In the genomic region with DNA sequence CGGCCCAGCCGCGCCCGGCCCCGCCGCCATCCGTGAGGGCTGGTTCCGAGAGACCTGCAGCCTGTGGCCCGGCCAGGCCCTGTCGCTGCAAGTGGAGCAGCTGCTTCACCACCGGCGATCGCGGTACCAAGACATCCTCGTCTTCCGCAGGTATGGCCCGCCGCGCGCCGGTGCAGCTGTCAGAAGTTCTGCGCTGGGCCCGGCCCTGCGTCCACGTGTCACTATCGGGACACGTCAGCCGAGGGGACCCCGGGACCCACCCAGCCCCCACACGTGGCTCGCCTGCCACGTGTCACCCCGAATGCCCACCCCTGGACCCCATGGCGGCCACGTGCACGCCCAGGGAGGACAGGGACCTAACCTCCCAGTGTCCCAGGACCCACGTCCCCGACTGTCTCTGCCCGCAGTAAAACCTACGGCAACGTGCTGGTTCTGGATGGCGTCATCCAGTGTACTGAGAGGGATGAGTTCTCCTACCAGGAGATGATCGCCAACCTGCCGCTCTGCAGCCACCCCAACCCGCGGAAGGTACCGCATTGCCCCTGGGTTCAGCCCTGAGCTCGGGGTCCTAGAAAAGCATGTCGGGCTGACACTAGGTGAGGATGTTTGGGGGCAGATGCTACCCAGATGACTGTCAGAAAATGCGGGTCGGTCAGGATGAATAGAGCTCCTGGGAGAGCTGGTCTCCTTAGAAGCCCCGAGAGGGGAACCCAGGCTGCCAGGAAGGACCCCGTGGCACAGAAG, we compare ENCODE assay signal across 8 mouse cellular contexts. TPM values are rescaled to one million over a fixed set of nuclear protein-coding genes. Genes with fewer than 3 reads are reported as not detected.
A peak's percentile ranks its signal among the peaks of the same experiment; 100 is the strongest.
DNase-seq lines count a peak whose midpoint lies in the region; ATAC-seq and TF ChIP-seq lines count a peak whose summit lies in the region.

No protein-coding gene starts in this region.

- TF ChIP-seq CTCF in cerebellum, adult 2 months (IDR thresholded peaks at IDR 0.05; ENCODE audit: borderline replicate concordance, insufficient read depth, low read depth, low read length), result no peak
- no peak for TF ChIP-seq CTCF in lung, embryonic 14.5 days (IDR thresholded peaks at IDR 0.05; ENCODE audit: low read depth)

- H3K79me2 ChIP-seq in myocyte (ENCODE audit: control insufficient read depth, insufficient read depth), result peaks cover 17% of the 10 kb centered on the region

- H3K9ac ChIP-seq in lung, embryonic 14.5 days, result peak overlapping the region; percentile 85
- H3K9ac ChIP-seq in limb, embryonic 12.5 days (replicated peaks), result peak overlapping the region; percentile 88

- peaks cover 41% of the 10 kb centered on the region for H3K36me3 ChIP-seq in lung, embryonic 14.5 days (ENCODE audit: insufficient read depth)
- H3K36me3 ChIP-seq in limb, embryonic 12.5 days, result peaks cover 42% of the 10 kb centered on the region
- peaks cover 13% of the 10 kb centered on the region for H3K36me3 ChIP-seq in myocyte (ENCODE audit: control insufficient read depth, insufficient read depth)

- peak overlapping the region; percentile 95 for H3ac ChIP-seq in myocyte (ENCODE audit: control insufficient read depth, insufficient read length)

- H3K9me3 ChIP-seq in lung, embryonic 14.5 days (ENCODE audit: low read depth, low read length), result no peaks in the 10 kb centered on the region
- no peaks in the 10 kb centered on the region for H3K9me3 ChIP-seq in limb, embryonic 12.5 days

- 0 out of 2 replicates have a peak overlapping the region, but pooled peaks have one; percentile 4 for H3K27ac ChIP-seq in cerebellum, adult 2 months (ENCODE audit: insufficient read depth, low read length)
- H3K27ac ChIP-seq in lung, embryonic 14.5 days (ENCODE audit: low read depth), result peak overlapping the region; percentile 46; the same call in 1 of the 2 replicates
- H3K27ac ChIP-seq in limb, embryonic 12.5 days, result no peak overlapping the region

- peak; percentile 51; the same call in 1 of the 2 replicates for ATAC-seq in lung, embryonic 14.5 days (ENCODE audit: insufficient read depth)
- peak; percentile 9; the same call in 1 of the 2 replicates for ATAC-seq in erythroblast, adult 5-6 weeks (replicated peaks; ENCODE audit: low FRiP score, poor library complexity, severe bottlenecking)
- peak; percentile 63 for ATAC-seq in limb, embryonic 12.5 days (ENCODE audit: insufficient number of reproducible peaks, insufficient read depth, low FRiP score, low TSS enrichment, low read depth)

- WGBS in cerebellum, adult 2 months, result under 1% methylated on average over 53 of the region's 53 CpGs
- WGBS in lung, embryonic 14.5 days, result under 1% methylated on average over 53 of the region's 53 CpGs
- 1% methylated on average over 47 of the region's 53 CpGs for WGBS in limb, embryonic 12.5 days

- peak overlapping the region; percentile 83 for H3K4me3 ChIP-seq in cerebellum, adult 2 months (replicated peaks; ENCODE audit: insufficient read depth, low read depth, low read length)
- peak overlapping the region; percentile 96 for H3K4me3 ChIP-seq in lung, embryonic 14.5 days (ENCODE audit: low read depth, low read length)
- peak overlapping the region; percentile 98 for H3K4me3 ChIP-seq in limb, embryonic 12.5 days (replicated peaks)
- H3K4me3 ChIP-seq in myocyte, result peak overlapping the region; percentile 84

- no peaks in the 10 kb centered on the region for H3K27me3 ChIP-seq in cerebellum, adult 2 months (ENCODE audit: control insufficient read depth, insufficient read depth, low read length)
- H3K27me3 ChIP-seq in lung, embryonic 14.5 days (ENCODE audit: insufficient read depth, low read length), result no peaks in the 10 kb centered on the region
- H3K27me3 ChIP-seq in limb, embryonic 12.5 days, result no peaks in the 10 kb centered on the region
- no peaks in the 10 kb centered on the region for H3K27me3 ChIP-seq in myocyte (ENCODE audit: control insufficient read depth, insufficient read depth, insufficient read length)

- DNase-seq in cerebellum, adult 2 months, result no peak
- DNase-seq in cerebellum, postnatal 25 days, result no peak
- peak; percentile 53 for DNase-seq in lung, embryonic 14.5 days
- no peak for DNase-seq in lung, postnatal 25 days (ENCODE audit: low spot score)
- DNase-seq in spleen, postnatal 4 days (ENCODE audit: low spot score in 2 of 2), result no peak

- H3K4me1 ChIP-seq in cerebellum, adult 2 months (ENCODE audit: control insufficient read depth, insufficient read depth, low read length), result peaks cover 20% of the 10 kb centered on the region
- 0 out of 2 replicates have a peak, but pooled peaks cover 4% of the 10 kb centered on the region for H3K4me1 ChIP-seq in lung, embryonic 14.5 days (ENCODE audit: insufficient read depth)
- H3K4me1 ChIP-seq in limb, embryonic 12.5 days (replicated peaks), result peaks cover 15% of the 10 kb centered on the region

- no peak for TF ChIP-seq POLR2A in cerebellum, adult 2 months (IDR thresholded peaks at IDR 0.05; ENCODE audit: borderline replicate concordance, insufficient read depth, low read length)
- TF ChIP-seq POLR2A in myocyte (IDR thresholded peaks at IDR 0.05; ENCODE audit: insufficient read length, low read depth), result peak; percentile 37

- H3K4me2 ChIP-seq in lung, embryonic 14.5 days, result peak overlapping the region; percentile 92
- peak overlapping the region; percentile 91 for H3K4me2 ChIP-seq in limb, embryonic 12.5 days
- H3K4me2 ChIP-seq in myocyte (ENCODE audit: low read depth), result peak overlapping the region; percentile 94

TF ChIP-seq in myocyte, 11 proteins besides CTCF, POLR2A, EP300 and RAD21:
- no peak for TF ChIP-seq TCF12 (IDR thresholded peaks at IDR 0.05; ENCODE audit: insufficient read depth, poor library complexity, severe bottlenecking)
- no peak for TF ChIP-seq REST (IDR thresholded peaks at IDR 0.05; ENCODE audit: insufficient read depth, insufficient read length)
- peak in 1 of 3 experiments; percentile 16 for TF ChIP-seq MYOD1 (IDR thresholded peaks at IDR 0.05; ENCODE audit: control insufficient read depth in 1 of 3, insufficient read length in 2 of 3, low read depth in 2 of 3)
- no peak for TF ChIP-seq SRF (IDR thresholded peaks at IDR 0.05; ENCODE audit: control insufficient read depth, insufficient read length, low read depth)
- TF ChIP-seq MYOG (IDR thresholded peaks at IDR 0.05; ENCODE audit: control insufficient read depth in 1 of 3, insufficient read depth in 1 of 3, insufficient read length in 2 of 3, low read depth in 2 of 3), result peak in 2 of 3 experiments; percentile 27 to 30
- no peak for TF ChIP-seq E2F4 (IDR thresholded peaks at IDR 0.05; ENCODE audit: insufficient read depth)
- TF ChIP-seq POLR2AphosphoS2 (IDR thresholded peaks at IDR 0.05; ENCODE audit: insufficient read length, low read depth), result peak; percentile 13
- no peak for TF ChIP-seq MAX (IDR thresholded peaks at IDR 0.05; ENCODE audit: low read depth)
- no peak for TF ChIP-seq CEBPB (IDR thresholded peaks at IDR 0.05; ENCODE audit: insufficient read depth, poor library complexity, severe bottlenecking)
- no peak for TF ChIP-seq USF1 (IDR thresholded peaks at IDR 0.05; ENCODE audit: low read depth)
- TF ChIP-seq TCF3 (IDR thresholded peaks at IDR 0.05; ENCODE audit: insufficient read length, low read depth), result no peak
TF ChIP-seq in myocyte: peak in this region for 3.

RNA-seq across cellular contexts. Expression of a gene that starts 0.5 kb away (rescaled TPM):
- 68.9 and 75.8 TPM in 2 replicates for polyA plus RNA-seq in cerebellum, adult 2 months (2012; rRNA removed)
- 244 and 279 TPM in 2 replicates for polyA plus RNA-seq in lung, embryonic 14.5 days (2014; fragmentation: Nextera tagmentation; extraction: Ambion mirVana)
- 25.7 and 26.5 TPM in 2 replicates for total RNA-seq in erythroblast, adult 5-6 weeks (2015; ENCODE audit: low replicate concordance)
- 2.4 and 9.6 TPM in 2 replicates for total RNA-seq in erythroblast, adult 5-6 weeks (2017; ENCODE audit: low replicate concordance)
- 190 and 198 TPM in 2 replicates for polyA plus RNA-seq in limb, embryonic 12.5 days (2016; fragmentation: Nextera tagmentation; extraction: Ambion mirVana)
- polyA plus RNA-seq in myocyte (2012; fragmentation: generic; extraction: Trizol), result 103 TPM

RNA-seq across cellular contexts. Expression of a gene that starts 10.5 kb away (rescaled TPM):
- polyA plus RNA-seq in cerebellum, adult 2 months (2012; rRNA removed), result 0.82 and 1.9 TPM in 2 replicates
- 0.27 and 0.39 TPM in 2 replicates for polyA plus RNA-seq in lung, embryonic 14.5 days (2014; fragmentation: Nextera tagmentation; extraction: Ambion mirVana)
- not detected in 2 replicates for total RNA-seq in erythroblast, adult 5-6 weeks (2015; ENCODE audit: low replicate concordance)
- 0.28 TPM in 1 of 2 replicates, not detected in the other for total RNA-seq in erythroblast, adult 5-6 weeks (2017; ENCODE audit: low replicate concordance)
- 0.10 and 0.24 TPM in 2 replicates for polyA plus RNA-seq in limb, embryonic 12.5 days (2016; fragmentation: Nextera tagmentation; extraction: Ambion mirVana)
- 0.43 TPM for polyA plus RNA-seq in myocyte (2012; fragmentation: generic; extraction: Trizol)

RNA-seq across cellular contexts. Expression of a gene that starts 33.6 kb away (rescaled TPM):
- 47.1 and 52.9 TPM in 2 replicates for polyA plus RNA-seq in cerebellum, adult 2 months (2012; rRNA removed)
- 104 and 105 TPM in 2 replicates for polyA plus RNA-seq in lung, embryonic 14.5 days (2014; fragmentation: Nextera tagmentation; extraction: Ambion mirVana)
- 9.4 and 17.3 TPM in 2 replicates for total RNA-seq in erythroblast, adult 5-6 weeks (2015; ENCODE audit: low replicate concordance)
- total RNA-seq in erythroblast, adult 5-6 weeks (2017; ENCODE audit: low replicate concordance), result 11.2 and 16.9 TPM in 2 replicates
- polyA plus RNA-seq in limb, embryonic 12.5 days (2016; fragmentation: Nextera tagmentation; extraction: Ambion mirVana), result 110 and 113 TPM in 2 replicates
- 37.0 TPM for polyA plus RNA-seq in myocyte (2012; fragmentation: generic; extraction: Trizol)

RNA-seq across cellular contexts. Expression of a gene that starts 35.0 kb away (rescaled TPM):
- polyA plus RNA-seq in cerebellum, adult 2 months (2012; rRNA removed), result 276 and 338 TPM in 2 replicates
- 172 and 186 TPM in 2 replicates for polyA plus RNA-seq in lung, embryonic 14.5 days (2014; fragmentation: Nextera tagmentation; extraction: Ambion mirVana)
- total RNA-seq in erythroblast, adult 5-6 weeks (2015; ENCODE audit: low replicate concordance), result 83.6 and 89.4 TPM in 2 replicates
- 112 and 199 TPM in 2 replicates for total RNA-seq in erythroblast, adult 5-6 weeks (2017; ENCODE audit: low replicate concordance)
- 398 and 416 TPM in 2 replicates for polyA plus RNA-seq in limb, embryonic 12.5 days (2016; fragmentation: Nextera tagmentation; extraction: Ambion mirVana)
- polyA plus RNA-seq in myocyte (2012; fragmentation: generic; extraction: Trizol), result 109 TPM

RNA-seq across cellular contexts. Expression of a gene that starts 51.3 kb away (rescaled TPM):
- polyA plus RNA-seq in cerebellum, adult 2 months (2012; rRNA removed), result 0.10 and 0.11 TPM in 2 replicates
- not detected in 2 replicates for polyA plus RNA-seq in lung, embryonic 14.5 days (2014; fragmentation: Nextera tagmentation; extraction: Ambion mirVana)
- total RNA-seq in erythroblast, adult 5-6 weeks (2015; ENCODE audit: low replicate concordance), result not detected in 2 replicates
- not detected in 2 replicates for total RNA-seq in erythroblast, adult 5-6 weeks (2017; ENCODE audit: low replicate concordance)
- not detected in 2 replicates for polyA plus RNA-seq in limb, embryonic 12.5 days (2016; fragmentation: Nextera tagmentation; extraction: Ambion mirVana)
- polyA plus RNA-seq in myocyte (2012; fragmentation: generic; extraction: Trizol), result 0.16 TPM

Comparison
In these comparisons a context has a peak if more than half of its experiments do, and no peak if none do; other contexts are left out.
1. ATAC-seq: peak in every context shown above with its lines; median percentile 63 in limb, embryonic 12.5 days; 51 in lung, embryonic 14.5 days; 9 in erythroblast, adult 5-6 weeks.